Mouse (Mus musculus) testis, postnatal 10 days (tissue): Measurements from ENCODE around the gene Atp2c2.

Experiments
- DNase-seq: peaks from one replicate; pipeline ENCODE4 v3.0.0; 2021; ENCODE audit warnings: low spot score

Atp2c2 gene

GRCm38 (mm10) chr8:119699549-119700134 is at the start of gene Atp2c2:
Atp2c2 (plus strand) TSS chr8:119700009.
- no peak for DNase-seq

GRCm38 (mm10) chr8:119651324-119651723 is 48.5 kb upstream of the Atp2c2 start:
- DNase-seq = no peak

GRCm38 (mm10) chr8:119656709-119657464 is 42.9 kb upstream of the Atp2c2 start:
- peak; percentile 81 for DNase-seq

- peak; percentile 88 for DNase-seq
These were observed 38.7 kb upstream of the Atp2c2 start for GRCm38 (mm10) chr8:119661081-119661480.

GRCm38 (mm10) chr8:119661892-119662291 is 37.9 kb upstream of the Atp2c2 start:
- DNase-seq = no peak

- no peak for DNase-seq
These were observed 36.4 kb upstream of the Atp2c2 start for GRCm38 (mm10) chr8:119663440-119663839.

GRCm38 (mm10) chr8:119665270-119665669 is 34.5 kb upstream of the Atp2c2 start:
- DNase-seq = peak; percentile 86

- peak; percentile 72 for DNase-seq
These were observed 33.4 kb upstream of the Atp2c2 start, which contains the start of gene Wfdc1 for GRCm38 (mm10) chr8:119666219-119666951. Wfdc1 (plus strand) TSS chr8:119666365.

- DNase-seq = no peak
These were observed 31.4 kb upstream of the Atp2c2 start for GRCm38 (mm10) chr8:119668447-119668846.

GRCm38 (mm10) chr8:119669284-119669683 is 30.5 kb upstream of the Atp2c2 start:
- DNase-seq = peak; percentile 77

GRCm38 (mm10) chr8:119670419-119671091 is 29.3 kb upstream of the Atp2c2 start:
- peak; percentile 74 for DNase-seq

- DNase-seq = no peak
These were observed 25.7 kb upstream of the Atp2c2 start for GRCm38 (mm10) chr8:119673976-119674555.

- DNase-seq = no peak
These were observed 24.4 kb upstream of the Atp2c2 start for GRCm38 (mm10) chr8:119675457-119675856.

- DNase-seq = peak; percentile 95
These were observed 23.4 kb upstream of the Atp2c2 start for GRCm38 (mm10) chr8:119676389-119676788.

GRCm38 (mm10) chr8:119678138-119678843 is 21.5 kb upstream of the Atp2c2 start:
- peak; percentile 81 for DNase-seq

- no peak for DNase-seq
These were observed 20.6 kb upstream of the Atp2c2 start for GRCm38 (mm10) chr8:119679184-119679583.

- DNase-seq = no peak
These were observed 9.2 kb upstream of the Atp2c2 start for GRCm38 (mm10) chr8:119690602-119691001.

GRCm38 (mm10) chr8:119691989-119692388 is 7.8 kb upstream of the Atp2c2 start:
- DNase-seq = no peak

GRCm38 (mm10) chr8:119694696-119695095 is 5.1 kb upstream of the Atp2c2 start:
- no peak for DNase-seq

- DNase-seq = no peak
These were observed 2.6 kb upstream of the Atp2c2 start for GRCm38 (mm10) chr8:119697163-119697562.

- DNase-seq = peak; percentile 84
These were observed 849 bp upstream of the Atp2c2 start for GRCm38 (mm10) chr8:119698960-119699359.
